Mouse (Mus musculus) left cerebral cortex, adult 9 months (tissue): ENCODE measurements at regions not wholly inside any gene's neighbourhood (a gene's known extent, or its start where the extent isn't known, plus 50 kb on each side); places are given as distances from the start of the nearest gene placed in this dataset.
A peak's percentile ranks its signal among the peaks of the same experiment; 100 is the strongest.

Experiments used
- DNase-seq, 2 experiments: peaks; one replicate each; pipeline ENCODE4 v3.0.0; 2022; ENCODE audit warnings: low spot score in 2 of 2

DNA sequence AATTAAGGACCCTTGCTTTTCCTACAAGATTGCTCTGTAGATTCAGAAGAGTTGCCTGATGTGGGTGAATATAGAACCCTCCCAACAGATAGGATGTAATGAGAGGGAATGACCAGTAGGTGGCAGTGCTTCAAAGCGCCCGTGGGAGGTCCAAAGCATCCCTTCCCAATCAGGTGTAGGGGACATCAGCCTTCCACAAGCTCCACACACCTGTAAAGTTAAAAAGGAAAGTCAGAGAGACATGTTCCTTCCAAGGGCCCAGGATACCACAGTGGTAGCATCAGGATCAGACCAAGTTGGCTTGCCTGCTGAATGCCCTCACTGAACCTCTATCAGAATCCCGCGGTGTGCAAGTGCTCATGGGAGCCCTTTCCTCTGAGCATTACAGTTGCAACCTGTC is 75.7 kb upstream of the Zfp618 start:
- peak in 1 of 2 experiments; percentile 18 for DNase-seq

DNA sequence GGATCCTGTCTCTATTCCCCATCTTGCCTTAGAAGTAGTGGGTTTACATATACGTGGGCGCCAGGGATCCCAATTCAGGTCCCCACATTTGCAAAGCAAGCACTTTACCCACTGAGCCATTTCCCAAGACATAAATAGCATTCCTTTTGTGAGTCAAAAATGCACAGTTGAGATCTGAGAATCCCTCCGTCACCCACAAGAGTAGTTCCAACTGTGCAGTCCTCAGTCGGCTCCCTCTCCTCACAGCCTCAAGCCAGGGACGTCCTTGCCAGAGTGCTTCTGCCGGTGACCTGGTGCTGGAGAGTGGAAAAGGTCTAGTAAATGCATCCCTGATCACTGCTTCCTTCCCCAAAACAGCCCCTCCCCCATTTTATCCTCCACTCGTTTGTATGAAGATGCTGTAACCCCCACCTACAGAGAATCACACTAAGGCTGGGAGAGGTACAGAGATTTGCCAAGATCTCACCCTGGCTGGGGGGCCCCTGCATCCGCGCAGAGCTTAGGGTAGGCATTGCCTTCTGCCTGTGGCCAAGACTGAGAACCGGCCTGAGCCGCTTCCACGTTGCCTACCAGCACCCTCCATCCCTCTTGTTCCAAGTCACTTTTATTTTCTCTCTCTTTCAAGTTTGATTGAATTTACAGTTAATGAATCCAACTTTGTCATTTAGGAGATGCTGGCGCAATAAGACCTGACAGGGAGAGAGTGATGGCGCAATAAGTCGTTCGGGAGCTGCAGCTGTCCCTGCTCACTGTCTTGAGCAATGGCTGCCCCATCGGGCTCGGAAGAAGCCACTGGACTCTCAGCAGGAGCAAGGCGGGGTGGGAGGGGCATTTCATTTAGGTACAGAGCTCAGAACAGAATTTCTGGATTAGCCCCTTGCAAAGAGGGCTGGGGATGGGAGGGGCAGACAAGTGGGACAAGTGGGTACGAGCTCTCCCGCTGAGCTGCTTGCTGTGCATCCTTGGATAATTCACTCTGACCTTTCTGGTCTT is 74.5 kb upstream of the Zfp618 start:
- no peak for DNase-seq

DNA sequence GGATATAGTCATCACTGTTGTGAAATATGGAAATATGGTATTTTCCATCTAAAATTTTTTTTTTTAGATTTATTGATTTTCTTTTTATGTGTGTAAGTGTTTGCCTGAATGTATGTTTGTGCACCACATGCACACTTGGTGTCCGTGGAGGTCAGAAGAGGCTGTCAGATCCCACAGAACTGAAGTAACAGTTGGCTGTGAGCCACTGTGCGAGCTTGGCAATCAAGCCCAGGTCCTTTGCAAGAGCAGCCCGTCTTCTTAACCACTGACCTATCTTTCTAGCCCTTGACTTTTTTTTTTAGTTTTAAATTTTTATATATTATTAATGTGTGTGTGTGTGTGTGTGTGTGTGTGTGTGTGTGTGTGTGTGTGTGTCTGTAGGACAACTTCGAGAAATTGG is 52.5 kb upstream of the Zfp618 start:
- no peak for DNase-seq
